Mouse (Mus musculus) liver, embryonic 13.5 days (tissue): ENCODE data around the gene S1pr4. TPM values are rescaled to one million over a fixed set of nuclear protein-coding genes. Genes with fewer than 3 reads are reported as not detected.

Source experiments
- ATAC-seq: fragments of 200-750 bp; cut with Nextera tagmentation; 2 replicates; pipeline ENCODE4 v1.8.0; 2017; ENCODE audit warnings: low read depth, mild to moderate bottlenecking, moderate number of reproducible peaks, moderate library complexity
- DNase-seq: peaks from one replicate; pipeline ENCODE4 v3.0.0; 2022
- H3K27ac ChIP-seq: fragments of 300-500 bp; sonication (generic); 2 replicates; pipeline ENCODE4 v1.5.1; 2015; ENCODE audit warnings: moderate library complexity, mild to moderate bottlenecking, inconsistent platforms
- H3K27me3 ChIP-seq: fragments of 300-500 bp; sonication (generic); 2 replicates; pipeline ENCODE4 v1.6.1; 2015; ENCODE audit warnings: mild to moderate bottlenecking, inconsistent platforms
- H3K36me3 ChIP-seq: fragments of 300-500 bp; sonication (generic); 2 replicates; pipeline ENCODE4 v1.6.1; 2015; ENCODE audit warnings: mild to moderate bottlenecking, inconsistent platforms
- H3K4me1 ChIP-seq: fragments of 300-500 bp; sonication (generic); replicated peaks from 2 replicates; pipeline ENCODE4 v1.6.1; 2015; ENCODE audit warnings: inconsistent platforms
- H3K4me2 ChIP-seq: fragments of 300-500 bp; sonication (generic); 2 replicates; pipeline ENCODE4 v1.6.1; 2015; ENCODE audit warnings: inconsistent platforms, mild to moderate bottlenecking, moderate library complexity
- H3K4me3 ChIP-seq: fragments of 300-500 bp; sonication (generic); replicated peaks from 2 replicates; pipeline ENCODE4 v1.5.1; 2015; ENCODE audit warnings: mild to moderate bottlenecking, inconsistent platforms
- H3K9ac ChIP-seq: fragments of 300-500 bp; sonication (generic); 2 replicates; pipeline ENCODE4 v1.6.1; 2015; ENCODE audit warnings: mild to moderate bottlenecking, inconsistent platforms
- H3K9me3 ChIP-seq: fragments of 300-500 bp; sonication (generic); replicated peaks from 2 replicates; pipeline ENCODE4 v1.6.1; 2016; ENCODE audit warnings: inconsistent platforms
- WGBS: fragments of 180-500 bp; shearing (Covaris S2); methylation state at CpG from one replicate; pipeline ENCODE4 v1.1.7; 2015; ENCODE audit not compliant: insufficient replicate concordance; 5-methylcytosine and 5-hydroxymethylcytosine counted together
- polyA plus RNA-seq: library from polyadenylated mRNA; unstranded; fragments of >200 nt; fragmentation: Nextera tagmentation; extraction: Ambion mirVana; gene quantifications from 2 replicates; pipeline ENCODE4 v1.2.1, GENCODE M21; 2015

Gene S1pr4
- polyA plus RNA-seq, 1 experiment from 2014 or later: 2.3 TPM

- 30% methylated on average over 7 of the region's 7 CpGs for WGBS
- DNase-seq (no peak), ATAC-seq (no peak)
- H3K36me3 ChIP-seq: no peaks in the 10 kb centered on the region
- peaks cover 32% of the 10 kb centered on the region for H3K4me1 ChIP-seq
- H3K9ac ChIP-seq: no peak overlapping the region
- no peak overlapping the region for H3K27ac ChIP-seq
- H3K4me2 ChIP-seq: 0 out of 2 replicates have a peak overlapping the region, but pooled peaks have one; percentile 8
- peaks cover 100% of the 10 kb centered on the region for H3K27me3 ChIP-seq
- no peaks in the 10 kb centered on the region for H3K9me3 ChIP-seq
- H3K4me3 ChIP-seq: no peak overlapping the region
These were observed 37.5 kb downstream of the S1pr4 start for GRCm38 (mm10) chr10:81462415-81462804.

DNA sequence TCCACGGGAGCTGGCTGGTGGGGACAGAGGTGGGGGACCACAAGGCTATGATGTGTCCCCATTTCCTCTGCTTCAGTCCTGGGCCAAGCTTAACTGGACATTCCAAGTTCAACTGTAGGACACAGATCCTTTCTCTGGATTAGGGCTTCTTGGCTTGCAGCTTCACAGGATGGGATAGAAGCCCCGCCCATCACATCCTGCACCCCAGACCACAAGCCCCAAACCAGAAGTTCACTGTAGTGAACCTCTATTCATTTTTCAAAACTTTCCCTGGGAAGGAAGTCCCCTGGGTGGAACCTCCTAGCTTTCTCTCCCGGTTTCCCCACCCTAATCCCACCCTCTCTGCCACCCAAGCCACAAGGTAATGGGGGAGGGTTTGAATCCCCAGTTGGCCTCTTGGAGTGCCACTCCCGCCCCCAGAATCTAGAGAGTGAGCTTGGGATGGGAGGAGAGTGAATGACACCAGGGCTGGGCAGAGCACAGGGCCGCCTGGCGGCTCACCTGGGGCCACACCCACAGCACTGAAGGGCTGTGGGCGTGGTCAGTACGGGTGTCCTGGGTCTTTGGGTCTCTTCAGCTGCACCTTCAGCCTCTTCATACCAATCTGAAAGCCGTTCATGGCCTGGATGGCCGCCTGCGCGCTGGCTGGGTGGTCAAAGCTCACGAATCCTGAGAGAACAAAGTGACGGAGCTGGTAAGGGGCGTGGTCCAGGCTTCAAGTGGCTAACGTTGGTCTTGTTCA, 38.1 kb downstream of the S1pr4 start:
- no peak for ATAC-seq
- WGBS: 3% methylated on average over 16 of the region's 16 CpGs
- Histone ChIP-seq H3K4me1 (peaks cover 38% of the 10 kb centered on the region), H3K4me3 (no peak overlapping the region), H3K9me3 (no peaks in the 10 kb centered on the region), H3K4me2 (0 out of 2 replicates have a peak overlapping the region, but pooled peaks have one; percentile 8), H3K27ac (no peak overlapping the region), H3K27me3 (peaks cover 100% of the 10 kb centered on the region), H3K36me3 (no peaks in the 10 kb centered on the region), H3K9ac (no peak overlapping the region)
- DNase-seq: no peak

- WGBS: 36% methylated on average over 11 of the region's 11 CpGs
- DNase-seq: no peak
- Histone ChIP-seq H3K9me3 (no peaks in the 10 kb centered on the region), H3K4me3 (no peak overlapping the region), H3K27me3 (peaks cover 100% of the 10 kb centered on the region), H3K4me1 (peaks cover 42% of the 10 kb centered on the region), H3K4me2 (no peak overlapping the region), H3K9ac (no peak overlapping the region), H3K36me3 (no peaks in the 10 kb centered on the region), H3K27ac (no peak overlapping the region)
- ATAC-seq: no peak
These were observed 39.0 kb downstream of the S1pr4 start for GRCm38 (mm10) chr10:81460951-81461350.

- Histone ChIP-seq H3K4me1 (peaks cover 42% of the 10 kb centered on the region), H3K9ac (no peak overlapping the region), H3K27ac (no peak overlapping the region), H3K4me2 (no peak overlapping the region), H3K27me3 (peaks cover 100% of the 10 kb centered on the region), H3K9me3 (no peaks in the 10 kb centered on the region), H3K36me3 (no peaks in the 10 kb centered on the region), H3K4me3 (no peak overlapping the region)
- ATAC-seq (no peak), DNase-seq (no peak)
- WGBS: 18% methylated on average over 20 of the region's 20 CpGs
These were observed 39.5 kb downstream of the S1pr4 start for GRCm38 (mm10) chr10:81460471-81460870.

DNA sequence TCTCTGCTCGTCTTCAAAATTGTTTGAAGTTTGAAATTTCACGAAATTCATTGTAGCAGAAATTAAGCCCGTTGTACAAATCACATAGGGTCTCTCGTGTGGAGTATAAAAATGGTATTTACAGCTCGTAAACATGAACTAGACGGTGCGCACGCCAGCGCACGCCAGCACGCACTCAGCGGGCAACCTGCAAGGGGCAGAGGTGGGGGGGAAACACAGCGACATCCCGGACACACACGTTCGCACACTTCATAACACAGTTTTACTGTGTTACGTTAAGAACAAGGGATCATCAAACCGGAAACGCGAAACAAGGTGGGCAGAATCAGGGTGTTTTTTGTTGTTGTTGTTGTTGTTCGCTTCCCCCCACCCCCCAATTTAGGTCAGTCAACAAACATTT, 40.5 kb downstream of the S1pr4 start:
- Histone ChIP-seq H3K27ac (no peak overlapping the region), H3K4me2 (no peak overlapping the region), H3K9me3 (no peaks in the 10 kb centered on the region), H3K4me1 (peaks cover 32% of the 10 kb centered on the region), H3K36me3 (no peaks in the 10 kb centered on the region), H3K27me3 (peaks cover 100% of the 10 kb centered on the region), H3K9ac (no peak overlapping the region), H3K4me3 (no peak overlapping the region)
- ATAC-seq: no peak
- no peak for DNase-seq
- 60% methylated on average over 21 of the region's 21 CpGs for WGBS

DNA sequence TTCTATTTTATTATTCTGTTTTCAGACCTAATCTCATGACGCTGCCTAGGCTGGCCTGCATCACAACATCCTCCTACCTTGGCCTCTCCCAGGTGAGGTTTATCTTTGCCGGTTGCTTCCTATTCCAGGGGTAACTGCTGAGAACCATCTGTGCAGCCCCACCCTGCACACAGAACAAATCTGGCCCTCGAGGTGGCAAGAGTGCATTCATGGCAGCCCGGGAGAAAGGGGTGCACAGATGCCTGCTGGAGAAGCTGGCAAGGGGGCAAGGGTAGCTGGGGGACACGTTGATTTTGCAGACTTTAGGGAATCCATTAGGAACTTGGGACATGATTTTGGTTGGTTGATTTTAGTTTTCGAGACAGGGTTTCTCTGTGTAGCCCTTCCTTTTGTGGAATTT, 41.7 kb downstream of the S1pr4 start:
- Histone ChIP-seq H3K9me3 (no peaks in the 10 kb centered on the region), H3K4me2 (no peak overlapping the region), H3K9ac (no peak overlapping the region), H3K27ac (no peak overlapping the region), H3K4me1 (peaks cover 21% of the 10 kb centered on the region), H3K4me3 (no peak overlapping the region), H3K36me3 (no peaks in the 10 kb centered on the region), H3K27me3 (peaks cover 100% of the 10 kb centered on the region)
- ATAC-seq (no peak), DNase-seq (no peak)
- 64% methylated on average over 6 of the region's 6 CpGs for WGBS

DNA sequence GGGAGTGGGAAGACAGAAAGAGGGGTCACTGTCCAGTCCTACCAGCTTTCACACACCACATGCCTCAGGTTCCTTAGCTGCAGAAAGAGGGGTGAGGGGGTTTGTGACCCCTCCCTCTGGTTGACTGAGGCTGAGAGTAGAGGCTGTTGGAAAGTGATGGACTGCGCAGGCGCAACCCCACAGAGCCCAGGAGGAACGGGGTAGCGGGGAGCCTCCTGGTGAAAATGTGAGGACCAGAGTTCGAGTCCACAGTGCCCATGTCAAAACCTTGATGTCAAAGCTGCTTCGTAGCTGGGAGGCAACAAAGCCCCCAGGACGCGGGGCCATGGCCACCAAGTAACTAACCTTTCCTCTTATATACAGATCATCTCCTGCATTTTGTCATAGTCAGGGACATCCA, 42.3 kb downstream of the S1pr4 start:
- WGBS: 70% methylated on average over 8 of the region's 8 CpGs
- DNase-seq (no peak), ATAC-seq (no peak)
- peaks cover 100% of the 10 kb centered on the region for H3K27me3 ChIP-seq
- H3K4me1 ChIP-seq: peaks cover 21% of the 10 kb centered on the region
- H3K27ac ChIP-seq: no peak overlapping the region
- no peak overlapping the region for H3K9ac ChIP-seq
- H3K4me3 ChIP-seq: no peak overlapping the region
- H3K9me3 ChIP-seq: no peaks in the 10 kb centered on the region
- H3K36me3 ChIP-seq: no peaks in the 10 kb centered on the region
- H3K4me2 ChIP-seq: no peak overlapping the region

DNA sequence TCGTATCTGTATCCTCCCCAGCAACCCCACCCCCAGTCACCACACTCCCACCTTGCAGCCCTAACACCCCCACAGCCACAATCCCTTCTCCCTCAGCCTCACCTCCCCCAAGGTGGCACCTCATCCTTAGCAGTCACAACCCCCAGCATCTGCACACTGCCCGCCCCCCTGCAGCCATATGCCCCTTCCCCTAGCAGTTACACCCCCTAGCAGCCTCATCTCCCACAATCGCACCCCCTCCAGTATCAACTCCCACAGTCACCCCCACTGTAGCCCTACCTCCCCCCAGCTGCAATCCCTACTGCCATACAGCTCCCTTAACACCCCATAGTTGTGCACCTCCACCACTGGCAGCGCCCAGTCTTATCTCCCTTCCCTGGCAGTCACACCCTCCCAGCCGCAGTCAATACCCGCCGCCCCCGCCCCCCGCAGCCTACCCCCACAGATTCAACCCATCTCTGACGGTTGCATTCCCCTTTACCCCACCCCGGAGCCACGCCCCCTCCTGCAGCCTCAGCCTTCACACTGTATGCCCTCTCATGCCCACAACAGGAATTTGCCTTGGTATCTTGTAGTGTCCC, 42.9 kb downstream of the S1pr4 start:
- H3K36me3 ChIP-seq: no peaks in the 10 kb centered on the region
- no peak overlapping the region for H3K4me3 ChIP-seq
- H3K27me3 ChIP-seq: peaks cover 100% of the 10 kb centered on the region
- ATAC-seq (peak; percentile 57), DNase-seq (no peak)
- H3K9me3 ChIP-seq: no peaks in the 10 kb centered on the region
- no peak overlapping the region for H3K27ac ChIP-seq
- H3K9ac ChIP-seq: no peak overlapping the region
- peaks cover 16% of the 10 kb centered on the region for H3K4me1 ChIP-seq
- WGBS: 19% methylated on average over 12 of the region's 12 CpGs
- H3K4me2 ChIP-seq: no peak overlapping the region

DNA sequence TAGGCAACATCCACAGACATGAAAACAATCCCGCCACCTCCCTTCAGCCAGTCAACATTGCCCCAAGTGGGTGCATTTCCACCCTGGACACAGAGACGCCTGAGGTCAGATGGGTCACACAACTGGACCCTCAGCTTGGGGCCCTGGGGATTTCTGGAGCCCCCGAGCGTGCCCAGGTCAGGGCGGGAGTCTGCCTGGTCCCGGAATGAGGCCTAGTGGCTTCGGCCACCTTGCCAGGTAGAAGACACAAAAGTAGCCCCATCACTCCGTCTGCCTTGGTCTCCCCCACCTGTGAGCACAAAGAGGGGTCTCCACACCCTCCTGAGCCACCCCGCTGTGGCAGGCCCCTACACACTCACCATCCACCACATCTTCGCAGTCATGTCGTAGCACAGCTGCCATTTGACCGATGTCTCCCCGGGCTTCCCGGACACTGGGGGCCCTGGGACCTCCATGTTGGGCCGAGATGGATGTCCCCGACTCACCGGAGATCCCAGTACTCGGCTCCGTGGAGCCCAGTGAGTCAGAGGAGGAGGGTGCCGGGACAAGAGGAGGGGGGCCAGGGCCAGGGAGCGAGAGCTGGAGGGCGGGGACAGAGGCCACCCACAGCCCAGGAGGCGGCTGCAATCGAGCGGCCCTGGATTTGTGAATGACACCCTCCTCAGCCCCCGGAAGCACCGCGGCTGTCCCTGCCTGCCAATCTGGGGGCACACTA, 44.6 kb downstream of the S1pr4 start, which contains the start of gene Nfic:
Gene Nfic (minus strand): TSS at position 455 of the 715 bp plus-strand sequence.
- Histone ChIP-seq H3K9ac (no peak within 1 kb of the TSS), H3K9me3 (no peaks in the 10 kb centered on the region), H3K4me2 (no peak within 1 kb of the TSS), H3K27ac (no peak within 1 kb of the TSS), H3K36me3 (no peaks in the 10 kb centered on the region), H3K27me3 (peaks cover 100% of the 10 kb centered on the region), H3K4me1 (peaks cover 13% of the 10 kb centered on the region), H3K4me3 (no peak within 1 kb of the TSS)
- no peak for ATAC-seq
- DNase-seq: no peak
- 53% methylated on average over 28 of the region's 28 CpGs for WGBS

DNA sequence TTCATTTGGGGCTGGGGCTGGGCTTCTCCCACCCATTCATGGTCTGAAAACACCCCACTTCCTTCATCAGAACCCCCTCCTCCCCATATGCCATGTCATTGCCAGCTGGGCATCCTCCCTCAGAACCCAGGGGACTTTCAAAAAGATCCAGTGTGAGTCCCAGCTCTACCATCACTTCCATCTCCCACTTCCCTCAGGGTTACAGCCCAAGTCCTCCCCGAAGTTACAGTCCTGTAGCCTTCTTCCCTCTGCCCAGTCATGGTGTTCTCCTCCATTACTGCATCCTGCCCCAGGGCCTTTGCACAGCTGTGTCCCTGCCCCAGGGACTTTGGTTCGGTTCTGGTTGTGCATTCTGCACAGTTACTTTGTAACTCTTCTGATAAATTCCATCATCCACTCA, 45.8 kb downstream of the S1pr4 start:
- H3K4me2 ChIP-seq: no peak overlapping the region
- WGBS: 37% methylated on average over 2 of the region's 2 CpGs
- no peaks in the 10 kb centered on the region for H3K9me3 ChIP-seq
- peaks cover 98% of the 10 kb centered on the region for H3K27me3 ChIP-seq
- no peak overlapping the region for H3K4me3 ChIP-seq
- no peak overlapping the region for H3K27ac ChIP-seq
- DNase-seq (no peak), ATAC-seq (no peak)
- peaks cover 13% of the 10 kb centered on the region for H3K4me1 ChIP-seq
- H3K36me3 ChIP-seq: no peaks in the 10 kb centered on the region
- no peak overlapping the region for H3K9ac ChIP-seq

DNA sequence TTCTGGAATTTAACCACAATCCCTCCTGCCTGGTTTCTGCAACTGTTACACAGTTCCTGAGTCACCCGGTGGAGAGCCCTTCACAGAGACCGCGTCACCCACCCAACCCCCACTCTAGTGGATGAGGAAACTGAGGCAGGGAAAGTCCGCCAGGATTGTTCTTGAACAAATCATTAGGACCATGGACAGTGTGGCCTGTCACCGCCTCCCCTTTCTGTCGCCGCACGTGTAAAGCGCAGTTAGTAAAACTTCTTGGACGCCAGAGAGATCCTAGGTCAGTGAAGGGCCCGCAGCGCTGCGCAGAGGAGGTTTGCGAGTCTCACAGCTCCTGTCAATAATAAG, 47.0 kb downstream of the S1pr4 start:
- no peak for ATAC-seq
- Histone ChIP-seq H3K27me3 (peaks cover 95% of the 10 kb centered on the region), H3K4me2 (no peak overlapping the region), H3K4me3 (no peak overlapping the region), H3K36me3 (no peaks in the 10 kb centered on the region), H3K9me3 (no peaks in the 10 kb centered on the region), H3K9ac (no peak overlapping the region), H3K27ac (no peak overlapping the region), H3K4me1 (peaks cover 13% of the 10 kb centered on the region)
- no peak for DNase-seq
- 3% methylated on average over 14 of the region's 14 CpGs for WGBS
